Mouse (Mus musculus) embryonic fibroblast, embryonic 13.5 days (primary cell): ENCODE data around the gene Timeless.

Experiments used
- CTCF ChIP-seq: IDR thresholded peaks from 2 replicates; pipeline ENCODE4 v1.5.1; 2011; ENCODE audit warnings: mild to moderate bottlenecking, control low read depth, low read length, moderate library complexity, borderline replicate concordance; ENCODE audit not compliant: insufficient read depth
- POLR2A ChIP-seq: IDR thresholded peaks from 2 replicates; pipeline ENCODE4 v1.6.1; 2011; ENCODE audit warnings: low read depth, mild to moderate bottlenecking, control low read depth, low read length, moderate library complexity

DNA sequence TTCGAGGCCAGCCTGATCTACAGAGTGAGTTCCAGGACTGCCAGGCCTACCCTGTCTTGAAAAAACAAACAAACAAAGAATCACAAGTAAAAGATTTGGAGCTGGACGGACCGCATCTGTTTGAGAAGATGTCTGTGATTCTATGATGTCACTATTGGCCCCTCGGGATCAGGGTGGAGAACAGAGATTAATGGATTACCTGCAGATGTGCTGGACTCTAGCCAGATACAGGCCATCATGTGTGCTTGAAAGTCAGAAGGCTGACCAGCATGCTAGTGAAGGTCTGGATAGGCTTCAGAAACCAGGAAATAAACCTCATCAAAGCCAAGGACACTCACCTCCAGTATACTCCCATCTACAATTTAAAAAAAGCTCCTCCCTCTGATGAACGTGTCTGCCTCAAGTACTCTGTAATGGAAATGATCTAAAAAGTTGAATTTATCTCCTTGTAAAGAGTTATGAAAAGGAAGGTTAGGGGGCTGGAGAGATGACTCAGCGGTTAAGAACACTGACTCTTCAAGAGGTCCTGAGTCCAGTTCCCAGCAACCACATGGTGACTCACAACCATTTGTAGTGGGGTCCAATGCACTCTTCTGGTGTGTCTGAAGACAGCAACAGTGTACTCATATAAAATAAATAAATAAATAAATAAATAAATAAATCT lies 46.5 kb upstream of the Timeless start:
- TF ChIP-seq POLR2A (no peak), CTCF (no peak)
